Mouse (Mus musculus) cortical plate, adult 2 months (tissue): ENCODE measurements around the gene Prtn3.

ENCODE experiments used
- CTCF ChIP-seq: fragments of 200-500 bp; IDR thresholded peaks from 2 replicates; pipeline ENCODE4 v1.5.1; 2011; ENCODE audit warnings: mild to moderate bottlenecking, control low read depth, low read length; ENCODE audit not compliant: insufficient read depth; ENCODE audit errors: extremely low read depth
- POLR2A ChIP-seq: fragments of 200-500 bp; IDR thresholded peaks from 2 replicates; pipeline ENCODE4 v1.6.1; 2011; ENCODE audit warnings: mild to moderate bottlenecking, low read length, control low read depth; ENCODE audit not compliant: insufficient read depth; ENCODE audit errors: extremely low read depth

GRCm38 (mm10) chr10:79840644-79841551 is 33.4 kb upstream of the Prtn3 start:
- TF ChIP-seq CTCF (no peak), POLR2A (peak; percentile 81)
